Mouse (Mus musculus) thymus, adult 2 months (tissue): ENCODE results near the gene Svs6. TPM values are rescaled to one million over a fixed set of nuclear protein-coding genes. Genes with fewer than 3 reads are reported as not detected.

ENCODE experiments used
- DNase-seq: peaks from one replicate; pipeline ENCODE4 v3.0.0; 2021
- H3K27ac ChIP-seq: fragments of 200-500 bp; 2 replicates; pipeline ENCODE4 v1.5.1; 2012; ENCODE audit warnings: low read length, control low read depth; ENCODE audit not compliant: control insufficient read depth, insufficient read depth
- H3K27me3 ChIP-seq: fragments of 200-500 bp; 2 replicates; pipeline ENCODE4 v1.6.1; 2012; ENCODE audit warnings: mild to moderate bottlenecking, low read length, moderate library complexity, mixed read lengths; ENCODE audit not compliant: control insufficient read depth, insufficient read depth
- H3K36me3 ChIP-seq: fragments of 200-500 bp; 2 replicates; pipeline ENCODE4 v1.6.1; 2012; ENCODE audit warnings: mild to moderate bottlenecking, low read length, moderate library complexity; ENCODE audit not compliant: control insufficient read depth, insufficient read depth
- H3K4me1 ChIP-seq: fragments of 200-500 bp; replicated peaks from 2 replicates; pipeline ENCODE4 v1.6.1; 2012; ENCODE audit warnings: low read length; ENCODE audit not compliant: control insufficient read depth, insufficient read depth
- H3K4me3 ChIP-seq: fragments of 200-500 bp; 2 replicates; pipeline ENCODE4 v1.5.1; 2012; ENCODE audit warnings: mild to moderate bottlenecking, low read length, control low read depth, moderate library complexity; ENCODE audit not compliant: control insufficient read depth, insufficient read depth
- CTCF ChIP-seq: fragments of 200-500 bp; IDR thresholded peaks from 2 replicates; pipeline ENCODE4 v1.5.1; 2012; ENCODE audit warnings: mild to moderate bottlenecking, control low read depth, low read length, moderate library complexity, borderline replicate concordance; ENCODE audit not compliant: control insufficient read depth, poor library complexity, insufficient read depth; ENCODE audit errors: extremely low read depth
- POLR2A ChIP-seq: fragments of 200-500 bp; IDR thresholded peaks from 2 replicates; pipeline ENCODE4 v1.6.1; 2012; ENCODE audit warnings: mild to moderate bottlenecking, low read length, control low read depth, moderate library complexity; ENCODE audit not compliant: control insufficient read depth, poor library complexity, insufficient read depth; ENCODE audit errors: extremely low read depth
- WGBS: fragments of 180-500 bp; shearing (Covaris S2); methylation state at CpG from one replicate; pipeline ENCODE4 v1.1.7; 2018; 5-methylcytosine and 5-hydroxymethylcytosine counted together
- polyA plus RNA-seq: library from polyadenylated mRNA; depleted of rRNA; stranded (reverse); fragments of >200 nt; gene quantifications from 2 replicates; pipeline ENCODE4 v1.2.3, GENCODE M21; 2012; rRNA removed

The Svs6 gene
- polyA plus RNA-seq, 1 experiment = not detected

- Histone ChIP-seq H3K27me3 (no peaks in the 10 kb centered on the region), H3K4me3 (no peak overlapping the region), H3K4me1 (peaks cover 3% of the 10 kb centered on the region; the same call in 1 of the 2 replicates), H3K36me3 (no peaks in the 10 kb centered on the region), H3K27ac (no peak overlapping the region)
- TF ChIP-seq CTCF (no peak), POLR2A (no peak)
- 78% methylated on average over 5 of the region's 5 CpGs for WGBS
- no peak for DNase-seq
Measured at GRCm38 (mm10) chr2:164359668-164360067, 43.1 kb downstream of the Svs6 start.

- DNase-seq = no peak
Measured at GRCm38 (mm10) chr2:164360974-164361657, 44.6 kb downstream of the Svs6 start.

GRCm38 (mm10) chr2:164366947-164367346, 50.4 kb downstream of the Svs6 start:
- H3K4me1 ChIP-seq = no peaks in the 10 kb centered on the region
- no peak for DNase-seq
- 79% methylated on average over 3 of the region's 3 CpGs for WGBS

More at GRCm38 (mm10) chr2:164360974-164361657, 44.6 kb downstream of the Svs6 start:
- H3K4me1 ChIP-seq = peaks cover 3% of the 10 kb centered on the region; the same call in 1 of the 2 replicates
- H3K27me3 ChIP-seq = no peaks in the 10 kb centered on the region
- no peak overlapping the region for H3K27ac ChIP-seq
- H3K36me3 ChIP-seq = no peaks in the 10 kb centered on the region
- TF ChIP-seq CTCF (no peak), POLR2A (no peak)
- H3K4me3 ChIP-seq = no peak overlapping the region
- WGBS = 40% methylated on average over 13 of the region's 13 CpGs

More at GRCm38 (mm10) chr2:164366947-164367346, 50.4 kb downstream of the Svs6 start:
- Histone ChIP-seq H3K27ac (no peak overlapping the region), H3K4me3 (no peak overlapping the region), H3K36me3 (no peaks in the 10 kb centered on the region), H3K27me3 (no peaks in the 10 kb centered on the region)
- TF ChIP-seq CTCF (no peak), POLR2A (no peak)

Other genes starting within 250 kb of the Svs6 start
- gene Stk4, start 246.4 kb upstream of the Svs6 start, polyA plus RNA-seq = 85.1 and 90.1 TPM in 2 replicates
- gene Tomm34, start 245.6 kb upstream of the Svs6 start, polyA plus RNA-seq = 83.7 and 93.8 TPM in 2 replicates
- 0.07 TPM in 1 of 2 replicates, not detected in the other for gene Kcns1, start 145.6 kb upstream of the Svs6 start, polyA plus RNA-seq
- gene Wfdc5, start 134.0 kb upstream of the Svs6 start, polyA plus RNA-seq = 0.11 and 0.65 TPM in 2 replicates
- 0.42 TPM in 1 of 2 replicates, not detected in the other for gene Wfdc12, start 126.1 kb upstream of the Svs6 start, polyA plus RNA-seq
- gene Wfdc15a, start 116.6 kb upstream of the Svs6 start, polyA plus RNA-seq = not detected in 2 replicates
- not detected in 2 replicates for gene Wfdc15b, start 95.1 kb upstream of the Svs6 start, polyA plus RNA-seq
- gene Svs2, start 78.3 kb upstream of the Svs6 start, polyA plus RNA-seq = not detected in 2 replicates
- not detected in 2 replicates for gene Svs3b, start 60.1 kb upstream of the Svs6 start, polyA plus RNA-seq
- gene Svs4, start 38.3 kb upstream of the Svs6 start, polyA plus RNA-seq = 0.15 TPM in 1 of 2 replicates, not detected in the other
- gene Svs3a, start 27.5 kb upstream of the Svs6 start, polyA plus RNA-seq = not detected in 2 replicates
- gene Svs5, start 16.0 kb downstream of the Svs6 start, polyA plus RNA-seq = not detected in 2 replicates
- gene Slpi, start 72.3 kb downstream of the Svs6 start, polyA plus RNA-seq = 4.9 and 7.5 TPM in 2 replicates
- 0.24 TPM in 1 of 2 replicates, not detected in the other for gene Rbpjl, start 86.4 kb downstream of the Svs6 start, polyA plus RNA-seq
- gene Matn4, start 88.4 kb downstream of the Svs6 start, polyA plus RNA-seq = 0.82 and 0.93 TPM in 2 replicates
- gene Sdc4, start 127.1 kb downstream of the Svs6 start, polyA plus RNA-seq = 18.6 TPM in 2 replicates
- gene Sys1, start 140.2 kb downstream of the Svs6 start, polyA plus RNA-seq = 183 and 220 TPM in 2 replicates
- 27.8 and 35.3 TPM in 2 replicates for gene Gm20458, start 144.2 kb downstream of the Svs6 start, polyA plus RNA-seq
- gene Trp53tg5, start 157.0 kb downstream of the Svs6 start, polyA plus RNA-seq = not detected in 2 replicates
- gene Dbndd2, start 169.4 kb downstream of the Svs6 start, polyA plus RNA-seq = 19.6 and 24.8 TPM in 2 replicates
- gene Pigt, start 180.8 kb downstream of the Svs6 start, polyA plus RNA-seq = 146 and 202 TPM in 2 replicates
- gene Wfdc2, start 245.7 kb downstream of the Svs6 start, polyA plus RNA-seq = 20.5 and 28.7 TPM in 2 replicates